Mouse (Mus musculus) urinary bladder, postnatal 10 days (tissue): ENCODE data around the gene Ank3.

Experiments
- DNase-seq: peaks from one replicate; pipeline ENCODE4 v3.0.0; 2022; ENCODE audit warnings: low spot score

The Ank3 gene

GRCm38 (mm10) chr10:69720452-69720851 is 321.9 kb downstream of the Ank3 start:
- DNase-seq: no peak

GRCm38 (mm10) chr10:69720899-69721490 is 322.4 kb downstream of the Ank3 start:
- DNase-seq: no peak

- no peak for DNase-seq
These were observed 325.6 kb downstream of the Ank3 start for GRCm38 (mm10) chr10:69724159-69724558.

- no peak for DNase-seq
These were observed 326.5 kb downstream of the Ank3 start for GRCm38 (mm10) chr10:69725078-69725477.

GRCm38 (mm10) chr10:69726265-69726664 is 327.7 kb downstream of the Ank3 start:
- no peak for DNase-seq

GRCm38 (mm10) chr10:69726806-69727205 is 328.2 kb downstream of the Ank3 start:
- no peak for DNase-seq

GRCm38 (mm10) chr10:69728876-69729275 is 330.3 kb downstream of the Ank3 start:
- no peak for DNase-seq

- no peak for DNase-seq
These were observed 331.8 kb downstream of the Ank3 start for GRCm38 (mm10) chr10:69730351-69730871.

- DNase-seq: no peak
These were observed 332.8 kb downstream of the Ank3 start for GRCm38 (mm10) chr10:69731341-69731740.

- no peak for DNase-seq
These were observed 333.3 kb downstream of the Ank3 start for GRCm38 (mm10) chr10:69731863-69732262.

- no peak for DNase-seq
These were observed 337.7 kb downstream of the Ank3 start for GRCm38 (mm10) chr10:69736241-69736640.

- DNase-seq: no peak
These were observed 340.2 kb downstream of the Ank3 start for GRCm38 (mm10) chr10:69738741-69739271.

GRCm38 (mm10) chr10:69742528-69742927 is 344.0 kb downstream of the Ank3 start:
- DNase-seq: no peak

GRCm38 (mm10) chr10:69744181-69744580 is 345.6 kb downstream of the Ank3 start:
- DNase-seq: no peak

- DNase-seq: no peak
These were observed 346.3 kb downstream of the Ank3 start for GRCm38 (mm10) chr10:69744871-69745270.

GRCm38 (mm10) chr10:69746322-69746721 is 347.7 kb downstream of the Ank3 start:
- no peak for DNase-seq

- DNase-seq: no peak
These were observed 348.2 kb downstream of the Ank3 start for GRCm38 (mm10) chr10:69746730-69747129.

- DNase-seq: no peak
These were observed 352.8 kb downstream of the Ank3 start for GRCm38 (mm10) chr10:69751416-69751815.

GRCm38 (mm10) chr10:69753464-69753863 is 354.9 kb downstream of the Ank3 start:
- DNase-seq: no peak

GRCm38 (mm10) chr10:69756956-69757672 is 358.5 kb downstream of the Ank3 start:
- no peak for DNase-seq

GRCm38 (mm10) chr10:69762977-69763376 is 364.4 kb downstream of the Ank3 start:
- DNase-seq: no peak

- no peak for DNase-seq
These were observed 365.8 kb downstream of the Ank3 start for GRCm38 (mm10) chr10:69764402-69764801.

GRCm38 (mm10) chr10:69777065-69777645 is 378.6 kb downstream of the Ank3 start:
- no peak for DNase-seq
